Mouse (Mus musculus) left cerebral cortex, postnatal 25 days (tissue): ENCODE data around the gene Plod1. TPM values are rescaled to one million over a fixed set of nuclear protein-coding genes. Genes with fewer than 3 reads are reported as not detected.

Source experiments
- DNase-seq, 2 experiments: peaks; one replicate each; pipeline ENCODE4 v3.0.0; 2022; ENCODE audit warnings: low spot score in 2 of 2, mixed read lengths in 1 of 2
- intact Hi-C: fragments of 180-260 bp; cut with DNase I; formaldehyde crosslinking; loops from one replicate; pipeline ENCODE4 v1.15.1; 2025
- total RNA-seq, 2 experiments: library from RNA; stranded (reverse); gene quantifications; 2 replicates each; pipeline ENCODE4 v1.2.3; 2021

Gene Plod1
- total RNA-seq: 10 to 100 TPM; 17.6 to 19.9 TPM

DNA sequence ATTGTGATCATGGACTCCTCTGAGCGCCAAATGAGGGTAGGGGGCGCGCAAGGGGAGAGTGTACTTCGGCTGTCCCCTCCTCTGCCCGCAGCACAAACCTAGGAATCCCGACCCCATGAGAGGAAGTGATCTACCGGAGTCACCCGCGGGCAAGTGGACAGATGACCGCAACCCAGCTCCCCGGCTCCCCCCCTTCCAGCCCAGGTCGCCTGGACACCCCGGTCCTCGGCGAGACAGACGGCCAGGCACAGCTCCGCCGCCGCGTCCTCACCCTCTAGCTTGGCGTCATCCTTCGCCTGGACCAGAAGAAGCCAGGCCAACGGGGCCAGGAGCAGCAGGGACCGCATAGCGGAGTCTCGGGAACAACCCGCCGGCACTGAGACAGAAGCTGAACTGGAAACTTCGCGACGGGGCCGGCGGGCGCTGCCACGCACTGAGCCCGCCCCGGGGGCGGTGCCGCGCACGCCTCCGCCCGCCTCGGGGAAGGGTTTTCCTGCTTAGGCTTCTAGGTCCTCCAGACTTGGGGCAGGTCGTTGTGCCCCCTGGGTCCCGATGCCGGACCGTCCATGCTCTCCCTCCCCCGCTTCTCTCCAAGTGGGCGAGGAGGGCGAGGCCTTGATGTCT is at the start of gene Plod1:
Gene Plod1 (minus strand): TSS at position 437 of the 624 bp plus-strand sequence.
- intact Hi-C loops: loop anchor here (5.0 kb wide), 1 partner anchor 69 kb away; the partner anchor contains the start of genes Fv1 and Miip
- DNase-seq: peak; percentile 69 to 78

- DNase-seq: no peak
Observed at GRCm38 (mm10) chr4:147985205-147986132, 48.9 kb upstream of the Plod1 start, which contains the start of gene Nppb. Gene Nppb (plus strand): TSS chr4:147985788.

DNA sequence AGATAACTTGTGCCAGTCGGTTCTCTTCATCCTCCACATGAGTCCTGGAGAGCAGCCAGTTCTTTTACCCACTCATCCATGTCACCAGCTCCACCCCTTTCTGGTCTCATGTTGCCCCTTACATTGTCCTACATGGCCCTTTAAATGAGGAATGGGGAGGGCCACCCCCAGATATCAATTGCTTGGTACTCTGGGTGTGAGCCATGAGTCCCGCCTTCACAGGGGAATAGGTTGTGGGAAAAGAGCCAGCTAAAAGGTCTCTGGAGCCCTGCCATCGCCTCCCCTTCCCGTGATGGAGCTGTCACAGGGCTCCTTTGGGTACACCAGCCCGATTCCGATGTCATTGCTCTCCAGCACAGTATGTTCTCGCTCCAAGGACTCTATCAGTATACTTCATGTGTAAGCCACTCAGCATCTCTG is 42.9 kb upstream of the Plod1 start:
- DNase-seq: no peak
- intact Hi-C loops: no loop called here

More at GRCm38 (mm10) chr4:147985205-147986132, 48.9 kb upstream of the Plod1 start, which contains the start of gene Nppb:
- intact Hi-C loops: no loop called here

DNA sequence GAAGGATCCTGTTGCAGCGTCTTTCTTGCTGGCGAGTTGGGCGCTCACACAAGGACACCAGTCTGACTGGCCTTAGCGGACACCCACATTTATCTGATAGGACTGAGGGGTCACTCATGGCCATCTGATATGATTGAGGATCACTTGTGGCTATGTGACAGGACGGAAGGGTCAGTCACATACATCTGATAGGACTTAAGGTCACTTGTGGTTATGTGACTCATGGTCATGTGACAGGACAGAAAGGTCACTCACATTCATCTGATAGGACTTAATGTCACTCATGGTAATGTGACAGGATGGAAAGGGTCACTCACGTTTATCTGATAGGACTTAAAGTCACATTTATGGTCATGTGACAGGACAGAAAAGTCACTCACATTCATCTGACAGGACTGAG is 41.8 kb upstream of the Plod1 start:
- DNase-seq: no peak
- intact Hi-C loops: no loop called here

- DNase-seq: no peak
- intact Hi-C loops: no loop called here
Observed at GRCm38 (mm10) chr4:147977726-147978125, 41.2 kb upstream of the Plod1 start.

GRCm38 (mm10) chr4:147976237-147976636 is 39.7 kb upstream of the Plod1 start:
- DNase-seq: no peak
- intact Hi-C loops: no loop called here

DNA sequence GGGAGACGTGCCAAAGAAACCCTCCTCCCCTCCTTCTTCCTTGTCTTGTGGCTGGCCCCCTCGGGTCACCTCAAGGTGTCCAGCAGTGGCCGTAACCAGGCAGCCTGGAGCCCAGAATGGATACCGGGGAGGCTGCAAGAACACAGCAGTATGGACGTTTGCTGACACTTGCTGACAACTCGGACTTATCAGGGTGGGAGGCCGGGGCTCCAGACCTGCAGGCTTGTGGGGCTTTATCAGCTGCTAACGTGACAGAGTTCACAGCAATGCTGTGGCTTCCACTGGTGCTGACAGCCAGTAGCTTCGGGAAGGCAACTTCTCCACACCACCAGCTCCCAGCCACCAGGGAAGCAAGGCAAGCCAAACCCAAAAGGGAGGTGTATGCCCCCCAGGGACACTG is 32.8 kb upstream of the Plod1 start:
- no peak for DNase-seq
- intact Hi-C loops: no loop called here

DNA sequence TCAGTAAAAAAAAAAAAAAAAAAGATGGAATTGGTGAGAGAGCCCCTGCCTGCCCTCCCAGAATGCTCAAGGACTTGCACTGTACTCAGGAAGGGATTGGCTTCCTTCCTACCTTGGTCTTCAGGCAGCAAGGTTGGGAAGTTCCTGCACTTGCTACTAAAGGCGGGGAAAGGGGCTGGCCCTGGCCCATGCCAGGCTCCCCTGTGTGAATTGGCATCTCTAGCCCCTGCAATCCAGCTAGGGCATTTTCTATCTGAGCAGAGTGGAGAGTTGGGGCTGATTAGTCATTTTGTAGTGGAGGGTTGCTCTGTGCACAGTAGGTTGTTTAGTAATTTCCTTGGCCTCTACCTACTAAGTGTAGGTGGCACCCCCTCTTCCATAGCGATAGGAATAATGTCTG is 32.2 kb upstream of the Plod1 start:
- DNase-seq: no peak
- intact Hi-C loops: no loop called here

GRCm38 (mm10) chr4:147965712-147966111 is 29.1 kb upstream of the Plod1 start:
- no peak for DNase-seq
- intact Hi-C loops: no loop called here

- intact Hi-C loops: no loop called here
- no peak for DNase-seq
Observed at GRCm38 (mm10) chr4:147963623-147964022, 27.1 kb upstream of the Plod1 start.

DNA sequence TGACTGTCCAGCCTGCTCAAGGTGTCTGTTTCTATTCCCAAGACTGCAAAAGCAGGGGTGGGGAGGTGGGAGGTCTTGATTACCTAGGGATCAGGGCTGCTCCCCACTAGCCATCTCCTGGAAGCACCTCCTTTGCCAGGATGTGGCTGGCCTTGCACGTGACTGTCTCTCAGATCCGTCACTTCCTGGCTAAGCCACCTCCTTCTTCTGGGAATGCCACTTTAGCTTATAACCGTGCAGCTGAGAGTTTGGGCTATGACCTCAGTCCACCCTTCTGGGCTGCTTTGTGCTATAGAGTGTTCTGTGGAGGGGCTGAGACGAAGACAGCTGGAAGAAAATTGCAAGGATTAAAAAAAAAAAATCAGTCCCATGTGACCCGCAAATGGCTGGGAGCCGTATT is 26.2 kb upstream of the Plod1 start:
- intact Hi-C loops: no loop called here
- DNase-seq: peak in 1 of 2 experiments; percentile 20

DNA sequence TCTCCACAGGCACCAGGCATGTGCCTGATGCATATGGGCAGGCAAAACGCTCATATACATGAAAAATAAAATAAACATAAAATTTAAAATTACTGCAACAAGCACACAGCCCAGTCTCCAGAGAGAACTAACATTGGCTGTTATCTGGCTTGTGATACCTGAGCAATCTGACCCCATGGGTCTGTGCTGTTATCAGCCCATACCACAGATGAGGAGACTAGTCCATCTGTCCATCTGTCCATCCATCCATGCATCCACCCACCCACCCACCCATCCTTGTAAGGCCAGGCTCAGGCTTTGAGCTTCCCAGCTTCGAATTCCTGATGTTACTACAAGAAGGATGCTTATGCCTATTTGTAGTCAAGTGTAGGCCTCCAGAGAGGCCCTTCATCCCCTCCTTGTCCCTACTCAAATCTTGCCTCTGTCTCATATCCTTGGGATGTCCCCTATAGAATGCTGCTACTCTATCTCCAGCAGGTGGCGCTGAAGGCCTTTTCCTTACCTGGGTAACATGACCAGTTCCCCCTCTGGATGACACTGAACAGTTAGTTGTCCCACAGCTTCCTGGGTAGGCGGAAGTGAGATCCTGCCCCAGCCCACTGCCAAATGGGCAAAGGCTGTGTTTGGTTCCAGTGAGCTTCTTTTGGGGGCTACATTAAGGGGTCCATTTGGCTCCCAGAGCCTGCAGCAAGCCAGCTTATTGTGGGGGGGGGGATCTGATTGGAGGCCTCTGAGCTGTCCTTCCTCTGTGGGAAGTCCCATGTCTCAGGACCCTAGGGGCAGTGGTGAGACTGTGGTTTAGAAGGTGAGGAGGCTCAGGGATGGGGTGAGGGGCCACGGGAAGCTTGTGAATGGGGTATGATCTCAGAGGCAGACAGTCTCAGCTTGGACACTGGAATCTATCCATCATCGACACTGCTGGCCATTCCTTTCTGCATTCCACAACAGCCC is 23.6 kb upstream of the Plod1 start:
- peak; percentile 60 to 65 for DNase-seq
- intact Hi-C loops: no loop called here

GRCm38 (mm10) chr4:147957141-147957540 is 20.6 kb upstream of the Plod1 start:
- DNase-seq: no peak
- intact Hi-C loops: no loop called here

- DNase-seq: peak; percentile 51 to 56
- intact Hi-C loops: loop anchor here (2.0 kb wide), 1 partner anchor 55 kb away; no protein-coding TSS in a partner anchor
Observed at GRCm38 (mm10) chr4:147953590-147953989, 17.0 kb upstream of the Plod1 start.

- no peak for DNase-seq
- intact Hi-C loops: no loop called here
Observed at GRCm38 (mm10) chr4:147947511-147947910, 10.9 kb upstream of the Plod1 start.

GRCm38 (mm10) chr4:147943005-147943404 is 6.4 kb upstream of the Plod1 start:
- DNase-seq: no peak
- intact Hi-C loops: no loop called here

DNA sequence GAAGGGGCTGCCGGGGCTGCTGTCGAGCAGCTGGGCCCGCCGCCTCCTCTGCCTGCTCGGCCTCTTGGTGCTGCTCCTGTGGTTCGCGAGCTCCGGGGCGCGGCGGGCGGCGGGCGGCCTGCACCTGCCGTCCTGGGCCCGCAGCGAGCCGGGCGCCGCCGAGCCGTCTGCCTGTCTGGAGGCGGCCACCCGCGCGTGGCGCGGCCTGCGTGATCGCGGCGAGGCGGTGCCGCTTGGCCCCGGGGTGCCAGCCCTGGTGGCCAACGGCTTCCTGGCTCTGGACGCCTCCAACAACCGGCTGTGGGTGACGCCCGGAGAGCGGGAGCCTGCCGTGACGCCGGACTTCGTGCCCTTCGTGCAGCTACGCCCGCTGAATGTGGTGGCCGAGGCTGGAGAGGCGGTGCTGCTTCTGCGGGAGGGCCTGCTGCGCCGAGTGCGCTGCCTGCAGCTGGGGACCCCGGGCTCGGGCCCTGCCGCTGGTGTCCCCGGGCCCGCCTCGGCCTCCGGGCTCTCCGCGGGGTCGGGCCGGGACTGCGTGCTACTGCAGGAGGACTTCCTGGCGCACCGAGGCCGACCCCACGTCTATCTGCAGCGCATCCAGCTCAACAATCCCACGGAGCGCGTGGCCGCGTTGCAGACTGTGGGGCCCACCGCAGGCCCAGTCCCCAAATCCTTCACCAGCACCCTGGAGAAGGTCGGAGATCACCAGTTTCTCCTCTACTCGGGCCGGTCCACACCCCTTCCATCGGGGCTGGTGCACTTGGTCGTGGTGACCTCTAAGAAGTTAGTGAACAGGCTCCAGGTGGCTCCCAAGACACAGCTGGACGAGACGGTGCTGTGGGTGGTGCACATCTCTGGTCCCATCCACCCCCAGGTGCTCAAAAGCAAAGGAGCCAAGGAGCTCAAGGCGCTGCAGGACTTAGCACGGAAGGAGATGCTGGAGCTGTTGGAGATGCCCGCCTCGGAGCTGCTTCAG is 4.8 kb upstream of the Plod1 start:
- intact Hi-C loops: no loop called here
- peak in 1 of 2 experiments; percentile 26 for DNase-seq

DNA sequence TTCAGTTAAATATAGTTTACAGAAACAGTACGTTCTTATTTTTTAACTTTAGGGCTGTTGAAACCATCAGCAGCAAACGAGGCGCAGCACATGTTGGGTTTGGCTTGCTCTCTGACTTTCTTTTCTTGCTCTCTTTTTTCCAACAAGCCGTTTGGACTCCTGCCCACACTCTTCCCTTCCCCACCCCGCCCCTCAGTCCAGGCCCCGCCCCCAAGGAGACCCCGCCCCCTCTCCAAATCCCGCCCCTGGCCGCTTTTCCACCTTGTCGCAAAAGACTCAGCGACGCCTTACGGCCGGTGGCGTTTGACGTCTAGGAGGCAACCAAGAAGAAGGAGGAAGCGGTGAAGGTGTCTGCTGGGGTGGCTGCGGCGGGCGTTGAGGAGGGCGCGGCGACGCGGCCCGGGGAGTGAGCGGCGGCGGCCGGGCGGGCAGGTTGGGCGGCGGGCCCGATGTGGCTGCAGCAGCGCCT is 4.0 kb upstream of the Plod1 start, which contains the start of gene 2510039O18Rik:
Gene 2510039O18Rik (plus strand): TSS at position 320 of the 469 bp plus-strand sequence.
- intact Hi-C loops: no loop called here

More for the DNA sequence above, 4.0 kb upstream of the Plod1 start, which contains the start of gene 2510039O18Rik:
- peak; percentile 77 to 87 for DNase-seq
